Mouse (Mus musculus): Measurements from ENCODE around the gene Plk4. TPM values are rescaled to one million over a fixed set of nuclear protein-coding genes. Genes with fewer than 3 reads are reported as not detected.
"Not testable (repeated sequence)": the region's sequence is repeated elsewhere in the genome, so short reads cannot be mapped to it uniquely, and the experiment has no call there.

Gene Plk4
- total RNA-seq, 1 experiment: 67.7 TPM

- H3K9me3 ChIP-seq (ENCODE audit: control insufficient read depth, insufficient read depth, low read depth, low read length); H3K4me1 ChIP-seq (ENCODE audit: control insufficient read depth in 2 of 2, insufficient read depth in 2 of 2, low read length in 2 of 2, poor library complexity in 1 of 2); DNase-seq (ENCODE audit: low read depth, low spot score); H3K27ac ChIP-seq (ENCODE audit: insufficient read depth, low read depth, low read length, poor library complexity, severe bottlenecking); in situ Hi-C loops (cut with MboI; ENCODE audit: low sequenced_read_pairs in 2 of 2, unreplicated experiment in 2 of 2); H3K4me3 ChIP-seq (ENCODE audit: insufficient read depth in 1 of 2, low read depth in 1 of 2, low read length in 2 of 2, poor library complexity in 1 of 2, severe bottlenecking in 1 of 2); H3K36me3 ChIP-seq (ENCODE audit: control insufficient read depth, insufficient read depth, low read length, poor library complexity, severe bottlenecking); H3K9ac ChIP-seq (ENCODE audit: insufficient read depth, low read depth, low read length, poor library complexity, severe bottlenecking): not testable (repeated sequence)
Measured at GRCm38 (mm10) chr3:40847936-40848335, 48.1 kb downstream of the Plk4 start.

DNA sequence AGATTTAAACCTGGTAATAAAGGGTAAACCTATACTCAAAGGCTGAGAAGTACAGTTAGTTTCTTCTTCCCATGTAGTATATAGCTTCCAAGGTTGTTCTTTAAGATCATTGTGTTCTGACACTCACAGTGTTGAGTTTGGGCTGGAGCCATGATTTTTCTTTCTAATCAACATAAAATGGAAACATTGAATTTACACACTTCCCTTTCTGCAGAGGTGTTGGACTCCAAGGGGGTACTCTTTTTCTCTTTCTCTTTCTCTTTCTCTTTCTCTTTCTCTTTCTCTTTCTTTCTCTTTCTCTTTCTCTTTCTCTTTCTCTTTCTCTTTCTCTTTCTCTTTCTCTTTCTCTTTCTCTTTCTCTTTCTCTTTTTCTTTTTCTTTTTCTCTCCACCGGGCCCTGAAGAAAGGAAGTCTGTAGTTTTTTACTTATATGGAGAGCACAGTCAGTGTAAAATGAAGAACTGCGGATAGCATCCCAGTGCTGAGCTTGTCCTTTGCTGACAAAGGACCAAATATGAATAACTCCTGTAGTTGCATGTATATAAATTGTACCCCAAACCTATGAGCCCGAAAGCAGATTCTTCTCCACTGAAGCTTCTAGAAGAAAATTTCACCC is 53.4 kb downstream of the Plk4 start:
- H3K27ac ChIP-seq (ENCODE audit: insufficient read depth, low read depth, low read length, poor library complexity, severe bottlenecking); H3K36me3 ChIP-seq (ENCODE audit: control insufficient read depth, insufficient read depth, low read length, poor library complexity, severe bottlenecking); H3K4me3 ChIP-seq (ENCODE audit: insufficient read depth in 1 of 2, low read depth in 1 of 2, low read length in 2 of 2, poor library complexity in 1 of 2, severe bottlenecking in 1 of 2); in situ Hi-C loops (cut with MboI; ENCODE audit: low sequenced_read_pairs in 2 of 2, unreplicated experiment in 2 of 2); H3K9me3 ChIP-seq (ENCODE audit: control insufficient read depth, insufficient read depth, low read depth, low read length); H3K4me1 ChIP-seq (ENCODE audit: control insufficient read depth in 2 of 2, insufficient read depth in 2 of 2, low read length in 2 of 2, poor library complexity in 1 of 2); H3K9ac ChIP-seq (ENCODE audit: insufficient read depth, low read depth, low read length, poor library complexity, severe bottlenecking); DNase-seq (ENCODE audit: low read depth, low spot score): not testable (repeated sequence)

Other genes starting within 250 kb of the Plk4 start
- 1.3 and 3.2 TPM in 2 replicates for gene Slc25a31, start 91.2 kb upstream of the Plk4 start, total RNA-seq (2012; rRNA removed)
- gene Hspa4l, start 55.5 kb upstream of the Plk4 start, total RNA-seq (2012; rRNA removed): 4.0 and 8.7 TPM in 2 replicates
- gene Mfsd8, start 46.9 kb downstream of the Plk4 start, total RNA-seq (2012; rRNA removed): 7.7 and 8.8 TPM in 2 replicates
- 1.7 and 3.1 TPM in 2 replicates for gene Abhd18, start 47.0 kb downstream of the Plk4 start, total RNA-seq (2012; rRNA removed)
- gene 1700034I23Rik, start 102.5 kb downstream of the Plk4 start, total RNA-seq (2012; rRNA removed): 0.11 TPM in 1 of 2 replicates, not detected in the other
- 9.4 and 9.7 TPM in 2 replicates for gene Larp1b, start 149.8 kb downstream of the Plk4 start, total RNA-seq (2012; rRNA removed)

Measured in ES-E14 (cell line).